Mouse (Mus musculus) ovary, postnatal 14 days (tissue): ENCODE measurements at regions not wholly inside any gene's neighbourhood (a gene's known extent, or its start where the extent isn't known, plus 50 kb on each side); places are given as distances from the start of the nearest gene placed in this dataset.
"Not testable (repeated sequence)": the region's sequence is repeated elsewhere in the genome, so short reads cannot be mapped to it uniquely, and the experiment has no call there.

Experiments
- DNase-seq: peaks from one replicate; pipeline ENCODE4 v3.0.0; 2022; ENCODE audit warnings: low spot score

GRCm38 (mm10) chr13:28840142-28840541, 113.4 kb downstream of the Sox4 start:
- no peak for DNase-seq

- no peak for DNase-seq
Observed at GRCm38 (mm10) chr13:28839084-28839483, 114.4 kb downstream of the Sox4 start.

DNA sequence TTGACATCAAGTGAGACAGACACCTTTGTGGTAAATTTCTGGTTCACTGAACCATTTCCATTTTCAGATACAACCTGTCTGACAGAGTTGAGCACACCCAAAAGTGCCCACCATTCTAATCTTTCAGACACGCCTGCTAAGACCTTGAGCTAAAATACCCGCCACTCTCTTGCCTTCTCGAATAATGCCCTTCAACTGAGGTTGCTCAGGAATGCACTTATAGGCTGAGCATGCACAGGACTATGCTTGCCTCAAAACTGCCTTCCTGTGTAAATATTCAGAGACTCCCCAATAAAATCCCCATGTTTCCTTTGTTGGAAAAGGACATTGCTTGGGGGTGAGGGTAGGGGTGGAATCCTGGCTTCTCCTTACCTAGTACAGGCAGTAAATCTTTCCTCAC, 115.3 kb downstream of the Sox4 start:
- DNase-seq = no peak

- DNase-seq = not testable (repeated sequence)
Observed at GRCm38 (mm10) chr13:28837196-28837595, 116.3 kb downstream of the Sox4 start.

GRCm38 (mm10) chr13:28833700-28834065, 119.8 kb downstream of the Sox4 start:
- no peak for DNase-seq

DNA sequence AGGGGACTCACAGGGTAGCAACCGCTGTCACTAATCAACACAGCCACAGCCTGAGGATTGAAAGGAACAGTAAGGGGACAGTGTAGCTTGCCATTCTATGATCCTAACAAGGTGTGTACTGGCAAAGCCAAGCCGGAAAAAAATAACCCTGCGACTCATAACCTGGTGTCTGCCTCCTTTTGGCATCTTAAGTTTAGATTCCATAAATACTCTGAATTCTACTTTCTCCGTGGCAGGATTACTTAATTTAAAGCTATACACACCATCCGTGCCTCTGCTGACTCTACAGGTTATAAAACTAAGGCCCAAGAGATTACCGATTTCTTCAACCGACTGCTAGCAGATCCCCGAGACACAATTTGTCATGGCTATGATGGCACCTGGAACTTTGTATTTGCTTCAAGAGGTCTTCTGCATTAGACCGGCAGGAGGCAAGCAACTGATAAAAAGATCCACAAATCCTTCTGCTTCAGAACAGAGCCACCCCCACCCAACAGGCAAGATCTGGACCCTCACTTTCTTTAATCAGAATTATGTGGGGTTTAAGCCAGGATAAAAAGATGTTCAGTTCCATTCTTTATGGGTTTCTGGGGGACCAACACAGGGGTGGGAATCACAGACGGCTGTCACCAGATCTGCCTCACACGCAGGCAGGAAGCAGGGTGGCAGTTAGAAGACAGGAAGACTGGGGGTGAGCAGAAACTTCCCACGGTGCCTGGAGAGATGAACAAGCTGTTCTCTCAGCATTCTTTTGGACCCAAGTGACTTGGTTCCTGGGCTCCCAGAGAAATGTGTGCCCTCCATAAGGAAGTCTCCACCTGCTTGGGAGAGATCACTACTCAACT, 120.4 kb downstream of the Sox4 start:
- DNase-seq = no peak

DNA sequence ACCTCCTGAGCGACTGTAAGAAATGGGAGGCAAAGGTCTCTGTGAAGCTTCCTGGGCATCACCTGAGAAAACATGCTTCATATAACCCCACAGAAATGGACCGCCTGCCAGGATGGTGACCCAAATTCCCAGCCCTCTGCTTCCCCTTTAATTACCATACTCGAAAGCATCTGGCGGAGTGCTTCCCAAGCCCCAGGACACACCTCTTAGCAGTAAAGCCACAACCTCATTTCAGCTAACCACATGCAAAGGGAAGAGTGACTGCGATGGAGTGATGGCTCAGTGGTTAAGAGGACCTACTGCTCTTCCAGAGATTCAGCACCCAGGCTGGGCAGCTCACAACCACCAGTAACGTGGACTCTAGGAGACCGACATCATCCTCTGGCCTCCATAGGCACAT, 127.2 kb downstream of the Sox4 start:
- DNase-seq = no peak

DNA sequence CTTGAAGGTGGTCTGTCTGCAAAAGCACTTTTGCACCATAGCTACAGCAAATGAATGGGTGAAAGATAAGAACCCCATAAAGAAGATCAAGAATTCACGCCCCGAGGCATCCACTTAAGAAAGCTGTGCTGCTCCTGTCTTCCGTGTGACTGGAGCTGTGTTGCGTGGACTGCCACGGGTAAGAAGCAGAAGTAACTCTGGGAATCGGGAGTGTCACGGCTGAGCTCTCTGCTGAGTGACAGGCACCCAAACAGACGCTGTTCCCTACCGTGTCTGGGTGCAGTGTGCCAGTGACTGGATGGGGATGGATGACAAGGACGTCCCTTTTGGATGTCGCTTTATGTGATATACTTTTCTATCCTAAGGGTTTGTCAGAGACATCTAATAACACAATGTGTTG, 129.5 kb downstream of the Sox4 start:
- no peak for DNase-seq

GRCm38 (mm10) chr13:28823311-28823880, 130.1 kb downstream of the Sox4 start:
- no peak for DNase-seq

DNA sequence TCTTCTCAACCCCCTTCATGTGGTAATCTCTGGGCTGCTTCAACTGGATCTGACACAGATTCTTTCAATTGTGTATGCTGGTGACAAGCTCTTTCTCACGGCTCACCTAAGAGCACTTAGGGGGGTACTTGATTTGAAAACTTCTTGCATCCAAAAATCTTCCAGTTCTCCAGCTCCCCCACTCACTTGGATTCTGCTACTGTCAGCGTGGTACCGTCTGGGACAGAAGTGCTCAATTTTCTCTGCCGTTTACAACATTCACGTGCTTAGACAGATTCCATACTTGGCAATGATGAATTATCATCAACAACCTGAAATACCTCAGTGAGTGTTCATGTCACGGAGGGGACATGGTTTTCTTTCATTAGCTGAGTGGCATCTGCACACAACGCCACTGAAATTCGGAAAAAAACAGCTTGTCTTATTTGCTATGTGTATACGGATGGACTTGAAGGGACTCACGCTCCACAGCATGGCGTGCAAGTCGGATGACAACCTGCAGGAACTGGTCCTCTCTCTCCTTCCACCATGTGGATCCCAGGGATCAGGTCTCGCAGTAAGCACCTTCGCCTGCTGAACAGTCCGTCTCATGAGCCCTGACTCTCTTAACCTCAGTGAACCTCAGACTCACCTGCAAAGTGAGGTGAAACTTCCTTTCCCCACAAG, 132.5 kb downstream of the Sox4 start:
- no peak for DNase-seq

DNA sequence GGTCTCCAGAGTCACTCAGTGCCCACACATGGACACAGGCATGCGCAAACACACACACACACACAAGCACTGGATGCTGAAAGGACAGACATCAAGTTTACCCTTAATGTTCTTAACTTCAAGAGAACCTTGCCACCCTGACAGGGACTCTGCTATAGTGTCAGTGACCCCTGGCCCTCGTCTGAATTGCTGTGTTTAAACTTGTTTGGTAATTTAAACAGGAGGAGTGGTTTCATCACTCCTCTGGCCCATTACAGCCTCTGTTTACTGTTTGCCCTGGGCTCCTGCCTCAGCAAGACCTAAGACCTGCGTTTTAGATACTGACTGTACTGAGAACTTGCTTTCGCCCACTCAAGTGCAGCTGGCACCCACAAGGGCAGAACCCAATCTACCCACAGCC, 139.4 kb downstream of the Sox4 start:
- DNase-seq = no peak

GRCm38 (mm10) chr13:28811667-28812575, 141.6 kb downstream of the Sox4 start:
- no peak for DNase-seq

DNA sequence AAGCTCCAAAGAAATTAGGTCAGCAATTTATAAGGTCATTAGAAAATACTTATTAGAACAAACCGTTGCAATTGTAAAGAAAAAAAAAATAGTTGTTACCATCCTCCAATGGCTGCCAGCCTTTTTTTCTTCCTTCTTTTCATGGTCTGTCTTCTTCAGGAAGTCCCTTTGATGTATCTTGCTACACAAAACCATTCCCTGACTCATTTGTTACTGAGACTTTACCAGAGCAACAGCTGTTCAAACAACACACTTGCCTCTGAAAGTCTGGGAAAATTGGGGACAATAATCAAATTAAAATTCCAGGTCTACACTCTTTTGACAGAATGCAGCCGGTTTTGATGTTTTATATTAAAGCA, 142.5 kb downstream of the Sox4 start:
- no peak for DNase-seq

DNA sequence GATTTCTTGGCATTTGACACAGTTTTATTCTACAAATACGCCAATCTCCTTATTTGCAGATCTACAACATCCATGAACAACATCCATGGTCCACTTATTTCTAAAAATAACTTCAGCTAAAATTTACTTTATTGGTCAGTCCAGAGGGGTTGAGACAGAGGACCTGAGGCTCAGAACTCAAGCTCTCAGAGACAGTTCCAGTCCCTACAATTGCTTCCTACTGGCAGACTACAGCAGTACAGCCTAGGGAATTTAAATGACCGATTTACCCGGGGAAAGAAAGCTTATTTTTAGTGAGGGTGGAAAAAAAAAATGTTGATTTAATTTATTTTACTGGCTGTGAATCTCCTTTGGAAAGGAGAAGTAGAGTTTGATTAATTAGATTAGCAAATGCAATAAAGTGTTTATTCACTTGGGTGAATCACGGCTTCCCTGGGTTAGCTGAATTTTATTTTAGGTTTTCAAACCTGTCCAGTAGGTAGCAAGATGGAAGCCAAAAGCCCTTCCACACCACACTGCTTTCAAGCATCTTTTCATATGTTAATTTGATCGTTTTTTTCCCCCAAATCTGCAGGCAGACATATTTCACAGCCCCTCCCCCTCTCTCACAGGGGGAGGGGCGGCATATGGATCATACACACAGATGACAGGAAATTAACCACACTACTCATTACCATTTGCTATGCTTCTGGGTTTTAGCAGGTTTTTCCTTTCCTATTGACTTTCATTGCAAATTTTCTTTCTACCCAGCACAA, 143.0 kb downstream of the Sox4 start:
- no peak for DNase-seq

GRCm38 (mm10) chr13:28805302-28805701, 148.2 kb downstream of the Sox4 start:
- DNase-seq = no peak

DNA sequence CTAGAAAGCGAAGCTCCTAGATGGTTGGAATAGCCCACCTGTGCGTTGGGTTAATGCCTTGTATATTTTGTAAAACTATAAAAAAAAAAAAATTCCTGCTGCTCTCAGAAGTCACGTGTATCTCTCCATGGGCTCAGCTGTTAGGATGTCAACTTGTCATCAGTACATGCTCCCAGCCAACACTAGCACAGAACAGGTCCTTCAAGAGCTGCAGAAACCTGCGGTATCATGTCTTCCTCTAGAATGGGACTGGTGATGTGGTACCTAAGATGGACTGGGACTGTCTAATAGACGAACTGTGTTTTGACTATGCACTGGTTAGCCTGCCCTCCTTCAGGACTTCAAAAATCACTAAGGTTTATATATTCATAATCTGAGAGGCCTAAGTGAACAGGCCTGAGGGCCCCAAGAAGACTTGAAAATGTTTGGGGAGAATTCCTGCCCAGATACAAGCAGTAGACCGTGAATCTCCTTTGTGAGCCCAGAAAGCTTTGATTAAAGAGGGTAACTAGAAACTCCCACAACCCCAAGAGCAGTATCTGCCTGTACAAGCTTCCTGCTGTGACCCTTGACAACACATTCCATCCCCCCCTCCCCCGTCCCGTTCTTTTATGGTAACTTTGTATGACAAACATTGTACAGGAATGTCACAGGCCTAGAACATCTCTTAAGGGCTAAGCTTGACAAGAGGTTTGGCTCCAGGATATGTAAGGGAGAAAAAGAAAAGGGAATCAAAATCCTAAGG, 152.1 kb downstream of the Sox4 start:
- DNase-seq = no peak

- DNase-seq = no peak
Observed at GRCm38 (mm10) chr13:28800676-28801075, 152.8 kb downstream of the Sox4 start.

DNA sequence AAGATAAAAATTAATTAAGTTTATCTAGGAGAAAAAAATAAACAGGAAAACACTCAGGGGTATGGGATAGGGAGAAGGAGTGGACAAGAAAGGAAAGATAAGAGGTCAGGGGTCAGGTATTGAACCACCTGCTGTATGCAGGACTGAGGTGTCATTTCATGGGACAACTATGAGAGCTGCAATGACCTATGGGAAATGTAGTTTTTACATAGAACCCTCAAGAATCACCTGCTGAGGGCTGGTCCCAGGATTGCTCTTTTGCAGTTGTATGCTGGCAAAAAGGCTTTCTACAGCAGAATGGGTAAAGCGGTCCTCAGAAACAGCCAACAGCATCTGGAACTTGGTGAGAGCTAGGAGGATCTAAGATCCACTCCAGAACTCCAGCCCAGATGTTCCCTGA, 154.0 kb downstream of the Sox4 start:
- DNase-seq = no peak

DNA sequence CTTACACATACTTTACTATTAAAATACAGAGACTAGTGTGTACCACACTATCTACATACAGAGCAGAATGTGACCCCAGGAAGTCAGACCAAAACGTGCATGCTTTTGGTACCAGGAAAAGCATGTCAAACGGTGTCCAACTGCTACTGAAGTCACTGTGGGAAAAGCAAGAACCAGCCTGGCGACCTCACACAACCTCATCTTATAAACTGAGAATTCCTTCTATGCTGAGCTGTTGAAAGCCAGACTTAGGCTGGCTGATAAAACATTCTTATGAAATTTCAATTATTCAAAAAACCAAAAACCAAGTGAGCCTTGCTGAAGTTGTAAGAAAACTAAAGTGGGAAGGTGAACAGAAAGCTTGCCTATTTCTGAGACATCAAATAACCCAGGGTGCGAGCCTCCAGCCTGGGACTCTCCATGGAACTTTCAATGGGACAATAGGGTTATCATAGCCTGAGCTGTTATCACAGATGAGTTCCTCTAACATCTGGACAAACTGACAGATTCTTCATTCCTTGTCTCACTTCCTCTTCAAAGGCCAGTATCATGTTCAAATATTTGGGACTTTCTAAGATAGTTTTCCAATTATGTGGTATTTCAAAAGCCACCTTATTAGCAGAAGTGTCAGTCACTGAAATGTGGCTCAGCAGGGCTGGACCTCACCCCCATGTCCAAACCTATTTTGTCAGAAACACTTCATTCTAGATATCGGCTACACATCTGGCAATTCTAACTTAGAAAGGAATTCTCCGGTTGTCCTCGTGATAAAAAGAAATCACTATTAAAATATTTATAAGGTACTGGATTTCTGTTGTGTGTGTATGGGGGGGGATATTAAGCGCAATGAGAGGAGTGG, 155.7 kb downstream of the Sox4 start:
- DNase-seq = no peak

DNA sequence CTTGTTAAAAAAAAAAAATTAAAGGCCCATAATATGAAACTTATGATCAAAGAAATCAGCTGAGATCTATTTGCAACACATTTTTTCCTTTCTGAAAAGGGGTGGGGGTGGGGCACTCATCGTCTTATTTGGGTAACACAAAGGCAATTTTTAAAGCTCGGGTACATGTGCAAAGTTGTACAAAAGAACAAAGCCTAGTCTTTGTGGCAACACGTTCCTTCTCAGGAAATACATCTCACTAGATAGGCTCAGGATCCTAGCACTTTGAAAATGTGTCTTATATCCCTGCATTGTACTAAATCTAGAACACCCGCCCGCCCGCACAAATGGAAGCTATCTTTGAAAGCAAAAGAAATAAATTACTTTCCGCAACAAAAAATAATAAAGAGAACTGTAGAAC, 158.2 kb downstream of the Sox4 start:
- no peak for DNase-seq
